Mouse (Mus musculus): ENCODE data around the gene Gapdhs. TPM values are rescaled to one million over a fixed set of nuclear protein-coding genes. Genes with fewer than 3 reads are reported as not detected.
"Not testable (repeated sequence)": the region's sequence is repeated elsewhere in the genome, so short reads cannot be mapped to it uniquely, and the experiment has no call there.

Gapdhs gene
- polyA plus RNA-seq, 1 experiment from 2014 or later, result 1.0 TPM

GRCm38 (mm10) chr7:30736211-30736610 is 7.3 kb downstream of the Gapdhs start:
- Histone ChIP-seq H3K9ac (replicated peaks) (no peak overlapping the region), H3K36me3 (peaks cover 50% of the 10 kb centered on the region), H3K27me3 (replicated peaks) (no peaks in the 10 kb centered on the region), H3K4me3 (replicated peaks) (no peak overlapping the region), H3K27ac (replicated peaks) (no peak overlapping the region), H3K4me1 (peaks cover 7% of the 10 kb centered on the region), H3K4me2 (no peak overlapping the region), H3K9me3 (replicated peaks) (no peaks in the 10 kb centered on the region)
- no peak for ATAC-seq (ENCODE audit: low FRiP score)
- 92% methylated on average over 3 of the region's 3 CpGs for WGBS

GRCm38 (mm10) chr7:30730064-30730722 is 13.3 kb downstream of the Gapdhs start:
- Histone ChIP-seq H3K4me3 (replicated peaks) (peak overlapping the region; percentile 75), H3K4me2 (peak overlapping the region; percentile 66), H3K9ac (replicated peaks) (peak overlapping the region; percentile 91), H3K36me3 (peaks cover 38% of the 10 kb centered on the region), H3K4me1 (peaks cover 31% of the 10 kb centered on the region), H3K27ac (replicated peaks) (peak overlapping the region; percentile 92)
- H3K27me3 ChIP-seq (replicated peaks); H3K9me3 ChIP-seq (replicated peaks): not testable (repeated sequence)
- ATAC-seq (ENCODE audit: low FRiP score), result peak; percentile 53
- 11% methylated on average over 15 of the region's 22 CpGs for WGBS

GRCm38 (mm10) chr7:30729396-30730063 is 14.0 kb downstream of the Gapdhs start, which contains the start of gene Tmem147:
Gene Tmem147 (minus strand): TSS chr7:30729540.
- Histone ChIP-seq H3K4me1 (peaks cover 31% of the 10 kb centered on the region), H3K4me3 (replicated peaks) (peak within 1 kb of the TSS; percentile 75), H3K9ac (replicated peaks) (peak within 1 kb of the TSS; percentile 91), H3K27me3 (replicated peaks) (no peaks in the 10 kb centered on the region), H3K4me2 (peak within 1 kb of the TSS; percentile 66), H3K36me3 (peaks cover 33% of the 10 kb centered on the region), H3K27ac (replicated peaks) (peak within 1 kb of the TSS; percentile 92), H3K9me3 (replicated peaks) (no peaks in the 10 kb centered on the region)
- ATAC-seq (ENCODE audit: low FRiP score), result peak; percentile 96
- WGBS, result under 1% methylated on average over 59 of the region's 60 CpGs

DNA sequence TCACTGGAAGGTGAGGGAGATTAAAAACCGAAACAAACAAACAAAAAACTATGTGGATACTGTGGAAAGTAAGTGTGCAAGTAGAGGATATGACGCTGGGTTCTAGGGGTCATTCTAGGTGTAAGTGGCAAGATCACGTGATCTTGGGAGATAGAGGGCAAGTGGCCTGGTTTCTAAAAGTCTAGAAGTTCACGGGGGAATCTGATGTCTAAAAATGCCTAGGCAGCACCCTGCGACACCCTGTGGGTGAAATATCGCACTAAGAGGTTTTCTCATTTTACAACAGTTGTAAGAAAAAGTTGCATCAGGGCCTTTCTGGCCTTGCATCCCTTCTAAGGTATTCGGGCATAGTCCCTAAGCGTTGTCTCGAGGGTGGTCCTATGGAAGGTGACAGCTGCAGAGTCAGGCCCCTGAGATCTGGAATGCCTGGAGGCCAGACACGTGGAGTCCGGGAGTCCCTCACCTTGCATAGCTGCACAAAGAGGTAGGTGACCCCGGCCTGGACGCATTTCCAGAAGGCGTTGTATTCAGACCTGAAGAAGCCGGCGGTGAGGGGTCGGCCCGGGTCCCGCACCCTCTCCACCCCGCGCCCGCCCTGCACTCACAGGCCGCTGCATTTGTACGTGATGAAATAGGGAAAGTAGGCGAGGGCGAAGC is 14.6 kb downstream of the Gapdhs start:
- peak overlapping the region; percentile 92 for H3K27ac ChIP-seq (replicated peaks)
- H3K4me2 ChIP-seq, result peak overlapping the region; percentile 66
- no peaks in the 10 kb centered on the region for H3K9me3 ChIP-seq (replicated peaks)
- 7% methylated on average over 26 of the region's 26 CpGs for WGBS
- H3K4me1 ChIP-seq, result peaks cover 31% of the 10 kb centered on the region
- H3K9ac ChIP-seq (replicated peaks), result peak overlapping the region; percentile 91
- H3K27me3 ChIP-seq (replicated peaks), result no peaks in the 10 kb centered on the region
- peaks cover 30% of the 10 kb centered on the region for H3K36me3 ChIP-seq
- peak; percentile 56 for ATAC-seq (ENCODE audit: low FRiP score)
- peak overlapping the region; percentile 75 for H3K4me3 ChIP-seq (replicated peaks)

DNA sequence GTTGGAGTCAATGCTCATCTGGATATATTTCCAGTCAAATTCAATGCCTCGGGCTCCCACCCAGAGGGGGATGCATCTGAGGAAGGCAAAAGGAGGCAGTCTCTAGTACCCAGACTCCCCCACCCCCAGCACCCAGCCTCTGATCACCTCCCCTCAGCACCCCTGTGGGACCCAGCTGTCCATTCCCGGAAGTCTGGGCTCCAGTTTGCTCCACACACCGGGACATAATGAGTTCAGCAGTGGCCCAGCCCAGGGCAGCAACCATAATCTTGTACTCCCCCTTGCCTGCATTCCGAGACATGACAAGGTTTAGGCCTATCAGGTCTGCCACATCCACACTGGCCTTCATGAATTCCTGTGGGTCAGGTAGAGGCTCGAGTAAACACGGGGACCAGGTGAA is 15.3 kb downstream of the Gapdhs start:
- H3K27me3 ChIP-seq (replicated peaks), result no peaks in the 10 kb centered on the region

DNA sequence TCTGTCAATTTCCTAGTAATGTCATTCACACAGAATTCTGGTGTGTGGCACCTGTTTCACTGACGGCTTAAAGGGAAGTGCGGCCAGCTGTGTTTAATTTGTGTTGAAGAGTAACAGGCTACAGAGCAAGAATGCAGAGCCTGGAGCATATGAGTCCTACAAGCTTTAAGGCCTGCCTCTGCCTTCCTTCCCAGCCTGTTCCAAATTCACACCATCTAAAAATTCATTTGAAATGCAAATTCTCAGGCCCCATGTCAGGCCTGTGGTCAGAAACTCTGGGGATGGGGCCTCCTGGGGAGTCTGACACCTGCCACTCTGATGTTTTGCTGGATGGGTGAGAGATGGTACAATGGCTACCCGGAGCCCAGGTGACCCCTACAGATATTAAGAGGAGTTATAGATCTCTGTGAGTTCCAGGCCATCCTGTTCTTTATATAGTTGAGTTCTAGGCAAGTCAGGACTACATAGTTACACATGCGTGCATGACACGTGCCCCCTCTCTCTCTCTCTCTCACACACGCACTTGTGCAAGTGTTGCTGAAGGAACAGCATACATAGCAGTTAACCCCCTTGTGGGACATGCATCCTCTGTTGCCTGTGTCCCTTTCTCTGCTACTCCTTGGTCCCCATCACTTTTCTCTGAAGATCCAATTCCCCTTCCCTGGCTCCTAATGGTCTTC is 20.1 kb downstream of the Gapdhs start:
- Histone ChIP-seq H3K9me3 (replicated peaks) (no peaks in the 10 kb centered on the region), H3K4me2 (no peak overlapping the region), H3K4me3 (replicated peaks) (no peak overlapping the region), H3K27me3 (replicated peaks) (0 out of 2 replicates have a peak, but pooled peaks cover 5% of the 10 kb centered on the region), H3K4me1 (peaks cover 9% of the 10 kb centered on the region), H3K27ac (replicated peaks) (no peak overlapping the region), H3K36me3 (peaks cover 14% of the 10 kb centered on the region), H3K9ac (replicated peaks) (no peak overlapping the region)
- WGBS, result 73% methylated on average over 6 of the region's 6 CpGs
- ATAC-seq (ENCODE audit: low FRiP score), result no peak

More for the DNA sequence above, 15.3 kb downstream of the Gapdhs start:
- Histone ChIP-seq H3K27ac (replicated peaks) (peak overlapping the region; percentile 92; the same call in 1 of the 2 replicates), H3K4me1 (peaks cover 31% of the 10 kb centered on the region), H3K36me3 (peaks cover 26% of the 10 kb centered on the region), H3K9ac (replicated peaks) (peak overlapping the region; percentile 91), H3K4me3 (replicated peaks) (peak overlapping the region; percentile 75), H3K4me2 (peak overlapping the region; percentile 66), H3K9me3 (replicated peaks) (no peaks in the 10 kb centered on the region)
- no peak for ATAC-seq (ENCODE audit: low FRiP score)
- WGBS, result 92% methylated on average over 6 of the region's 6 CpGs

DNA sequence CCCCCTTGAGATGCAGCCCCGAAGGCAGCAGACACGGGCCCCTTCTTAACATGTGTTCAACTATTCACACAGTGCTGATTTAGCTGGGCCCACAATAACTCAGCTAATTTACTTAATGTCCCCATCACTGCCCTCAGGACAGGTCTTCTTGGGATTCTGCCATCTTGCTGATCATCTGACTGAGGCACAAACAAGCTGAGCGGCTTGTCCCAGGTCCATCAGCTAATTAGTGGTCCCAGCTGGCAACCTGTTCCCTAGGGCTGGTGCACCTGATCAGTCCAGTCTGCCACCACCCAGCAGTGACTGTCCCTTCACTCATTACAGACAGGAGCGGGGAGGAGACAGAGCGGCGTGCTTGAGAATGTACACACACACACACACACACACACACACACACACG is 22.2 kb downstream of the Gapdhs start:
- Histone ChIP-seq H3K4me2 (no peak overlapping the region), H3K9ac (replicated peaks) (no peak overlapping the region), H3K27ac (replicated peaks) (no peak overlapping the region), H3K4me3 (replicated peaks) (no peak overlapping the region), H3K27me3 (replicated peaks) (peaks cover 22% of the 10 kb centered on the region), H3K36me3 (no peaks in the 10 kb centered on the region), H3K9me3 (replicated peaks) (no peaks in the 10 kb centered on the region), H3K4me1 (peaks cover 12% of the 10 kb centered on the region)
- ATAC-seq (ENCODE audit: low FRiP score), result no peak
- 47% methylated on average over 7 of the region's 7 CpGs for WGBS

GRCm38 (mm10) chr7:30719669-30720068 is 23.8 kb downstream of the Gapdhs start:
- H3K4me2 ChIP-seq, result no peak overlapping the region
- H3K9ac ChIP-seq (replicated peaks), result no peak overlapping the region
- peaks cover 12% of the 10 kb centered on the region for H3K4me1 ChIP-seq
- no peaks in the 10 kb centered on the region for H3K9me3 ChIP-seq (replicated peaks)
- H3K27me3 ChIP-seq (replicated peaks), result peaks cover 38% of the 10 kb centered on the region
- 91% methylated on average over 5 of the region's 5 CpGs for WGBS
- H3K27ac ChIP-seq (replicated peaks), result no peak overlapping the region
- no peaks in the 10 kb centered on the region for H3K36me3 ChIP-seq
- no peak overlapping the region for H3K4me3 ChIP-seq (replicated peaks)
- ATAC-seq (ENCODE audit: low FRiP score), result no peak

DNA sequence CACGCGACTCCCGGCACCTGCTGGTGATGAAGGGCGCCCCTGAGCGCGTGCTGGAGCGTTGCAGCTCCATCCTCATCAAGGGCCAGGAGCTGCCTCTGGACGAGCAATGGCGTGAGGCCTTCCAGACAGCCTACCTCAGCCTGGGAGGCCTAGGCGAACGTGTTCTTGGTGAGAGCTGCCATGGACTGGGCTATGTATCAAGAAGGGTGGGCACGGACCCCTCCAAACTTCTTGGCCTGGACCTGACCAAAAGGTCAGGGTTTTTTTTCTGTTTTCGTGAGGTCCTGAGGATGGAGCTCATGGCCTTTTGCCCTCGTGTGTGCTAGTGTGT is 25.8 kb downstream of the Gapdhs start:
- WGBS, result 13% methylated on average over 14 of the region's 14 CpGs
- Histone ChIP-seq H3K4me1 (peaks cover 12% of the 10 kb centered on the region), H3K4me3 (replicated peaks) (peak overlapping the region; percentile 40), H3K27me3 (replicated peaks) (peaks cover 43% of the 10 kb centered on the region), H3K27ac (replicated peaks) (no peak overlapping the region), H3K9ac (replicated peaks) (peak overlapping the region; percentile 40), H3K36me3 (no peaks in the 10 kb centered on the region), H3K4me2 (peak overlapping the region; percentile 67), H3K9me3 (replicated peaks) (no peaks in the 10 kb centered on the region)
- ATAC-seq (ENCODE audit: low FRiP score), result peak; percentile 67; the same call in 1 of the 2 replicates

GRCm38 (mm10) chr7:30717006-30717715 is 26.3 kb downstream of the Gapdhs start:
- H3K27me3 ChIP-seq (replicated peaks), result peaks cover 43% of the 10 kb centered on the region
- H3K36me3 ChIP-seq, result no peaks in the 10 kb centered on the region
- no peak overlapping the region for H3K27ac ChIP-seq (replicated peaks)
- peaks cover 12% of the 10 kb centered on the region for H3K4me1 ChIP-seq
- 2% methylated on average over 43 of the region's 43 CpGs for WGBS
- peak overlapping the region; percentile 40 for H3K4me3 ChIP-seq (replicated peaks)
- no peaks in the 10 kb centered on the region for H3K9me3 ChIP-seq (replicated peaks)
- peak overlapping the region; percentile 40; the same call in 1 of the 2 replicates for H3K9ac ChIP-seq (replicated peaks)
- H3K4me2 ChIP-seq, result peak overlapping the region; percentile 67
- ATAC-seq (ENCODE audit: low FRiP score), result peak; percentile 95

DNA sequence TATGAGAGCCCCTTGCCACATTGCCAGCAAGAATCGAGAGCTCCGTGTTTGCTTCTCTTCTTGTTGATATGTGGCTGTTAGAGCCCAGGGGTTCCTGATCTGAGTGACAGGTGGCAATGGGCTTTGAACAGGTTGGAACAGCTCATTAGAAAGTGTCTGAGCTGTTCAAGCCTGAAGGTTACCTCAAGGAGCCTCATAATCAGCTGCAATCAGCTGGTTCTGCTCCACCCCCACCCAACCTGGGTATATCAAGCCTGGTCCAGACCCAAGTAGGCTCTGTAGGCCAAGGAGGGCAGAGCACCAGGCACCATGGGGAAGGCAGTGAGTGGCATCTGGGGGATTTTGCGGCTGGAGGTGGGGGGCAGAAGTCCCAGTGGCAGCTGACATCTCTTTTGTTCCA is 31.5 kb downstream of the Gapdhs start, which contains the start of gene Atp4a:
Gene Atp4a (plus strand): TSS at position 268 of the 400 bp plus-strand sequence.
- Histone ChIP-seq H3K4me3 (replicated peaks) (no peak within 1 kb of the TSS), H3K27ac (replicated peaks) (no peak within 1 kb of the TSS), H3K4me2 (no peak within 1 kb of the TSS), H3K9ac (replicated peaks) (no peak within 1 kb of the TSS), H3K36me3 (no peaks in the 10 kb centered on the region), H3K27me3 (replicated peaks) (peaks cover 32% of the 10 kb centered on the region), H3K9me3 (replicated peaks) (no peaks in the 10 kb centered on the region), H3K4me1 (peaks cover 2% of the 10 kb centered on the region)
- WGBS, result 88% methylated on average over 3 of the region's 3 CpGs
- ATAC-seq (ENCODE audit: low FRiP score), result no peak
